Mouse (Mus musculus): ENCODE results near the gene Kif5a.

GRCm38 (mm10) chr10:127286194-127286593, 23.0 kb upstream of the Kif5a start:
- TF ChIP-seq POLR2A (IDR thresholded peaks at IDR 0.05; ENCODE audit: borderline replicate concordance, control insufficient read depth, low read depth, low read length) (no peak), CTCF (IDR thresholded peaks at IDR 0.05; ENCODE audit: control insufficient read depth, insufficient read depth, low read length) (no peak)

Data from bone marrow, adult 2 months (tissue).